Mouse (Mus musculus): ENCODE measurements at regions not wholly inside any gene's neighbourhood (a gene's known extent, or its start where the extent isn't known, plus 50 kb on each side); places are given as distances from the start of the nearest gene placed in this dataset.

GRCm38 (mm10) chr15:69253698-69254097 lies 2753.0 kb upstream of the Lrrc6 start:
- Histone ChIP-seq H3K27ac (no peak overlapping the region), H3K4me2 (no peak overlapping the region), H3K27me3 (no peaks in the 10 kb centered on the region), H3K4me3 (no peak overlapping the region), H3K9ac (no peak overlapping the region), H3K4me1 (no peaks in the 10 kb centered on the region), H3K36me3 (no peaks in the 10 kb centered on the region), H3K9me3 (no peaks in the 10 kb centered on the region)
- 84% methylated on average over 2 of the region's 2 CpGs for WGBS
- no peak for ATAC-seq (ENCODE audit: borderline replicate concordance, extremely low read depth, low FRiP score, low TSS enrichment)

DNA sequence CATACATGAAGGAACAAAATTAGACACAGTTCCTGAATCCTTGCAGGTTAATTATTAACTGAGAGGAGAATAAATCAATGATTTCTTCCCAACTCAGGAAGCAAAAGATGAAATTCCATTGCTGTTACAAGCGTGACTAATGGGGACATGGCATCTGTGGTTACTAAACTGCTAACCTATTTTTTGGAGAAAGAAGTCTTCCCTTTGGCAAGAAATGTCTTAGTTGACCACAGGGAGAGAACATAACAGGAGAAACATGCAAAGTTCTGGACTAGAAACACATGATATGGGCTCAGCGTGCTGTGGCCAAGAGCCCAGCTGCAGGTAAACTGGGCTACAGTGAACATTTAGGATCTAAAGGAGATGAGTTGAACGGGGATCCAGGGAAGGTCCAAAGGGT lies 2751.4 kb upstream of the Lrrc6 start:
- Histone ChIP-seq H3K4me1 (no peaks in the 10 kb centered on the region), H3K9me3 (no peaks in the 10 kb centered on the region), H3K4me3 (no peak overlapping the region), H3K27me3 (no peaks in the 10 kb centered on the region), H3K27ac (no peak overlapping the region), H3K4me2 (no peak overlapping the region), H3K9ac (no peak overlapping the region), H3K36me3 (no peaks in the 10 kb centered on the region)
- ATAC-seq (ENCODE audit: borderline replicate concordance, extremely low read depth, low FRiP score, low TSS enrichment) = no peak
- WGBS = 76% methylated on average over 3 of the region's 3 CpGs

DNA sequence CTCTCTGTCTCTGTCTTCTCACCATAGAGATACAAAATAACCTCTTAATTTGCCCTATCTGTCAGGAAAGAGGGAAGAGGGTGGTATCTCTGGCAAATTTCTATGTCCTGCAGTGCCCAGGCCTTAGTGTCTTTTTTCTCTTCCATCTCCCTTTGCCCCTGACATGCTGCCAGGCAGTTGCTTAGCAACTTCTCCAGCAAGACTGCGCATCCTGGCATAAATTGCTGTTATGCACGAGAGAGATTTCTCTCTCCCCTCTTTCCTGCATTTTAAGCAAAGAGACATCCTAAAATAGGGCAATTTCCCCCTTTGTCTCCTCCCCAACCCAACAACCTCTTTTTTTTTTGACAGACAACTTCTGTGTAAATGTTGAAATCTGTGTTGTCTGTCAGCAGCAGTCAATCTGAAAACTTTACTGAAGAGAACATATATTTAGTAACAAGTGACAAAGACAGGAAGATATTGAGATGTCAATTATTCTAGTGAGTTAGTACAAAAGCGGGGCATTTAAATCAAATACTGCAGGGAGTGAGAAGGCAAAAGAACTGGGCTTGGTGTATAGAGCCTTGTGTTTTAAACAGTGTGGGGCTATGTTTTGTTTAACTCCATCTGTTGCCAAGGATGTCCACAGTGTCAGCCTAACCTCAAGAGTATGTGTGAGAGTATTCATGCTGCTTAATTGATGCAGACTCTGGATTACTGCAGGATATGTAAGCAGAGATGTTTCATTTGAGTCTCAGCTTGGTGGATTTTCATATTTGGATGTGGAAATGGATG lies 2745.7 kb upstream of the Lrrc6 start:
- Histone ChIP-seq H3K36me3 (no peaks in the 10 kb centered on the region), H3K4me1 (no peaks in the 10 kb centered on the region), H3K4me3 (no peak overlapping the region), H3K9ac (no peak overlapping the region), H3K4me2 (no peak overlapping the region), H3K27me3 (no peaks in the 10 kb centered on the region), H3K9me3 (no peaks in the 10 kb centered on the region), H3K27ac (no peak overlapping the region)
- no peak for ATAC-seq (ENCODE audit: borderline replicate concordance, extremely low read depth, low FRiP score, low TSS enrichment)
- 71% methylated on average over 3 of the region's 3 CpGs for whole genome bisulfite sequencing

GRCm38 (mm10) chr15:69235271-69235670 lies 2734.6 kb upstream of the Lrrc6 start:
- Histone ChIP-seq H3K4me1 (no peaks in the 10 kb centered on the region), H3K27ac (no peak overlapping the region), H3K9me3 (no peaks in the 10 kb centered on the region), H3K9ac (no peak overlapping the region), H3K27me3 (no peaks in the 10 kb centered on the region), H3K4me3 (no peak overlapping the region), H3K36me3 (no peaks in the 10 kb centered on the region), H3K4me2 (no peak overlapping the region)
- 77% methylated on average over 1 of the region's 1 CpGs for WGBS
- ATAC-seq (ENCODE audit: borderline replicate concordance, extremely low read depth, low FRiP score, low TSS enrichment) = no peak

- Histone ChIP-seq H3K27ac (no peak overlapping the region), H3K4me1 (no peaks in the 10 kb centered on the region), H3K36me3 (no peaks in the 10 kb centered on the region), H3K9ac (no peak overlapping the region), H3K4me3 (no peak overlapping the region), H3K27me3 (no peaks in the 10 kb centered on the region), H3K4me2 (no peak overlapping the region), H3K9me3 (no peaks in the 10 kb centered on the region)
- 64% methylated on average over 6 of the region's 6 CpGs for WGBS
- no peak for ATAC-seq (ENCODE audit: borderline replicate concordance, extremely low read depth, low FRiP score, low TSS enrichment)
Observed at GRCm38 (mm10) chr15:69224619-69225587, 2724.2 kb upstream of the Lrrc6 start.

DNA sequence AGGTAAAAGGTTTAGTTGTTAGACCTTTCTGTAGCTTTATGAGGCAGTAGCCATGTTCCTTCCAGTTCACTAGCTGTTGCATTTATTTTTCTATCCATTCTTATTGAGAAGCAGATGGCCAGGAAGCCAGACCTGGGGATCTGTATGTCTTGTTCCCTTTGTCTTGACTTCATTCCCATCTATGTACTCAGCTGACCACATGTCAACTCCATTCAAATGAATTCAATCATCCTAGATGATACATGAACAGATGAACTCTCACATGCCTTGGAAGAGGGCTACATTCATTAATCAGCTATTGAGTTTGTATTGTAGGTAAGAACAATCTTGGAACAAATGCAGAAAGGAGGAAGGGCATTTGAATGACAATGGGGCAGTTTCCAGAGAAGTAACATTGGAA lies 2722.7 kb upstream of the Lrrc6 start:
- Histone ChIP-seq H3K4me3 (no peak overlapping the region), H3K4me1 (no peaks in the 10 kb centered on the region), H3K9ac (no peak overlapping the region), H3K27ac (no peak overlapping the region), H3K27me3 (no peaks in the 10 kb centered on the region), H3K9me3 (no peaks in the 10 kb centered on the region), H3K36me3 (no peaks in the 10 kb centered on the region), H3K4me2 (no peak overlapping the region)
- ATAC-seq (ENCODE audit: borderline replicate concordance, extremely low read depth, low FRiP score, low TSS enrichment) = no peak

DNA sequence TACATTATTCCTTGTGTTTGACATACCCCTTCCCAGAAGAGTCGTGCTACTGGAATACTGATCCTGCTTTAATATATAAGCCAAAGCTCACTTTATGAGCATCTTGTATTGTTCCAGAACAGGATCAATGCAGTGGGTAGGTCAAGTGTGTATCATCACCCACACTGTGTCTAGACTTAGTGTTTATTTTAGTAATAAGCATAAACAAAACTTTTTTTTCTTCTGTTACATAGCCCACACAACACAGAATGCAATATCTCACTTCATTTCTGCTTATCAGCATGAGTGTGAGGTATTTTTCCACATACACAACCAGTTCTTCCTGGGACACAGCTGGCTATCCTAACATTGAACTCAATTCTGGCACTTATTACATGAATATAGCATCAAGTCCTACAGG lies 2721.7 kb upstream of the Lrrc6 start:
- no peaks in the 10 kb centered on the region for H3K9me3 ChIP-seq
- no peaks in the 10 kb centered on the region for H3K36me3 ChIP-seq
- no peak overlapping the region for H3K27ac ChIP-seq
- H3K4me3 ChIP-seq = no peak overlapping the region
- ATAC-seq (ENCODE audit: borderline replicate concordance, extremely low read depth, low FRiP score, low TSS enrichment) = peak; percentile 74; the same call in 1 of the 2 replicates
- 40% methylated on average over 1 of the region's 1 CpGs for WGBS
- H3K4me1 ChIP-seq = no peaks in the 10 kb centered on the region
- H3K27me3 ChIP-seq = no peaks in the 10 kb centered on the region
- H3K4me2 ChIP-seq = no peak overlapping the region
- no peak overlapping the region for H3K9ac ChIP-seq
